Mouse (Mus musculus) spleen, adult 18-20 months (tissue): ENCODE data around the gene Wipf2.

Experiments used
- DNase-seq, 2 experiments: peaks; one replicate each; pipeline ENCODE4 v3.0.0; 2022; ENCODE audit warnings: mixed read lengths in 2 of 2

Gene Wipf2

DNA sequence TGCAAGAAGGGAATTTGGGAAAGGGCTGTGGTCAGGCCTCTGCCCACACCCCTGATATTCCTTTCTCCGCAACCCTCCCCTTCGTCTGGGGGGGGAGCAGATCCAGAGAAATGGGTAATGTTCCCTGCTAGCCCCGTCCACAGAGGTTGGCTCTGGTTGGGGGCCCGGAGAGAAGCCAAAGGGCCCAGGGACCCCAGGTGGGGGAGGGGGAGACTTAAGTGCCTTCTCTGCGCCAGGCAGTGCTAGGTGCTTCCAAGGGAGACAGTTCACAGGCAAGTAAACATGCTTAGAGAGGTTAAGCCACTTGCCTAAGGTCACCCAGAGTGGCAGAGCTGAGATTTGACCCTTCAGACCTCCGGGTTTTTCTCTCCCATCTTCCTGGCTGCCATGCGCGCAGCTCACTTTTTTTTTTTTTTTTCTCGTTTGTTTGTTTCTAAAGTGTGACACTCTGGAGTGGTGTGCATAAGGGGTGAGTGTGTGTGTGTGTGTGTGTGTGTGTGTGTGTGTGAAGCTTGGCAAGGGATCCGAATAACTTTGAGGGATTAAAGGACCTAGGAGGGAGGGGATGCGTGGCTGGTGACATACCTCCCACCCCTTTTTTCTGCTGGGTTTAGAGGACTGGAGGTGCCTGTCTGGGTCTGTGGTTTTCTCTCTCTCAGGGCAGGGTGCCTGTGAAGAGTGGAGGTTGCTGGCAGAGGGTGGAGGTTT, 81.6 kb downstream of the Wipf2 start:
- DNase-seq = peak in 1 of 2 experiments; percentile 15

DNA sequence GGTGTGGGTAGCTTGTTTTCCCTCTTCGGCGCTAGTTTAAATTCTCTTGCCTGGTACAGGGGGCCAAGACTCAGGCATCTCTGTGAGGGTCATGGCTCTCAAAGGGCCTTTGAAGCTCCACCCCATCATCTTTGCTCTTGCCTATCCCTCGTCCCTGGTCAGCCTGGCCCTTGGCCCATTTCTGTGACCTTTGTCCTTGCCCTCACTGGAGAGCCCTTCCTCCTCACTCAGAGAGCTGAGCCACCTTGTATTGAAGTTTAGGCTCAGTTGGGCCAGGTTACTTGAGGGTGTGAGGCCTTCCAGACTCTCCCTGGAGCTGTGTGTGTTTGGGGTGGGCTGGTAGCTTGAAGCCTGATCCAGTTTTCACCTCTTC, 82.2 kb downstream of the Wipf2 start:
- DNase-seq = no peak

DNA sequence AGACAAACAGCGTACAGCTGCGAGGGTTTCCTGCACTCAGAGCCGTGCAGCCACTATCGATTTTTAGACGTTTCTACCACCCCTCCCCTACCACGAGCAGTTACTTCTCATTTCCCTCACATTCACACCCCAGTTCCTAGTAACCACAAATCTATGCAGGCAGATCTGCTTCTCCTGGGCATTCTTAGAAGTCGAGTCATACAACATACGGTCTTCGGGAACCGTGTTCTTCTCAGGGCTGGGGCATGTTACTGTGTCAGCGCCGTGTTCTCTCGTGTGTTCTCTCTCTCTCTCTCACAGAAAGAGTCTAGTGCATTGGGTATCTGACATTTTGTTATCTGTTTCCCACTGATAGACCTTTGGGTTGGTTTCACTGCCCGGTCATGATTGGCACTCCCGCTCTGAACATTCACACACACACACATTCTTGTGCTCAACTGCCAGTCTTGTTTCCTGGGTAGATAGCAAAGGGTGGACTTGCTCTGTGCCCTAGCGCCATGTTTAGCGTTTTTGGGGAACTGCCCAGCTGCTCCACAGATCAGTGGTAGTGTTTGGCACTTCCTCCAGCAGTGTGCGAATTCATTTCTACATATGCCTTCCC, 84.6 kb downstream of the Wipf2 start:
- no peak for DNase-seq

DNA sequence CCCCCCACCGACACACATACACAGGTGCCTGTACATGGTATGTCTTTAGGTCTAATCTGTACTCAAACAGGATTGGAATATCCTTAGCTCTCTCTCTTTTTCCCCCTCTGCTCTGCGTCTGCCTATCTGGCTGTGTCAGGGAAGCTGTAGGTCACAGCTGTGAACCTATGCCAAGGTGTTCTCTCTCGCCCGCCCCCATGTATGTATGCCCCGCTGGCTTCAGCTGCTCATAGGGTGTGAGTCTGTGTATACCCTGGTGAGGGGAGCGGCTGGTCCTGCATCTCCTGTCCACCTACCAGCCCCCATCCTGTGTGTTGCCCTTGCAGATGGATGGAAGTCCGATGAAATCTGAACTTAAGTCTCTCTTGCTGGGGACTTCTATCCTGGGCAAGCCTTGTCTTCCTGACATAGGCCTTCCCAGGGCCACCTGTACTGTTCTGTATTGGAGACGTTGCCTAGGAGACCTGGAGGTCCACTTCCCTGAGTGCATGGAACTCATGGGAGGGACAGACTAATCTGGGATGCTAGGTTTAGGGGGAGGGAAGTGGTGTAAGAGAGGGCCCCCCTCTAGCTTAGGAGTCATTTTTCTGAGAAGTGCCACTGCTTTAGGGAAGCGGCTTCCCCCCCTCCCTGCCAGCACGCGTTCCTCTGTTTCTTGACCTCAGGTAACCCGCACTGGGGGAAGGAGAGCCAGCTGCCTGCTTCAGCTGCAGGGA, 86.0 kb downstream of the Wipf2 start:
- DNase-seq = no peak

DNA sequence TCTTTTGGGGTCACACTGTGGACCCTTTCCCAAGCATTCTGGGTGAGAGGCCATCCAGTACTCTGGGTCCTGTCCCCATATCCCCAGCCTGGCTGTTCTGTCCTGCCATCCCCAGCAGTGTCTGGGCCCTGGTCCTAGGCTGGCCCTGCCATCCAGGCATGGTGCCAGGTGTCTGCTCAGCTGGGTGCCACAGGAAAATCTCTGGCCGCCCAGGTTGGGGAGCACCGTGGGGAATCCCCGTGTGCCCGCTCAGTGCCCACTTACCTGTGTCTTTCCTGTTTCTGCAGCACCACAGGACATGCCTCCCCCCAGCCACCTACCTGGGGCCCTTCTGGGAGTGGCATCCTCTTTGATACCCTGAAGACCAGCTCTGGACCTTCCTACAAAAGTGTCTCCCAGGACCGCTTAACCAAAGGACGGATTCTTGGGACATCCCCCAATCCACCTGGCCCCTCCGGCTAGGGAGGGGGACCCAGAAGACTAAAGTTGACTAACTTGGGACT, 86.6 kb downstream of the Wipf2 start:
- DNase-seq = no peak

DNA sequence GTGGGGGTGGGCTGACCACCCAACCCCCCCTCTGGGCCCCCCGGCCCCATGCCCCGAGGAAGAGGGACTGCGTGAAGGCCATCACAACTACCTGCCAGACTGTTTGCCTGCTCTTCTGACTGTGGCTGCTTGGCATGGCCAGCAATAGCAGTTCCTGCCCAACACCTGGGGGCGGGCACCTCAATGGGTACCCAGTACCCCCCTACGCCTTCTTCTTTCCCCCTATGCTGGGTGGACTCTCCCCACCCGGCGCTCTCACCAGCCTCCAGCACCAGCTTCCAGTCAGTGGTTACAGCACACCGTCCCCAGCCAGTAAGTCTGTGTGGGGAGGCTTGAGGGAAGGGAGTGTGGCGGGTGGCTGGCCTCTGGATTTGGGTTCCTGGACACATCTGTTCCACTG, 87.0 kb downstream of the Wipf2 start:
- no peak for DNase-seq

DNA sequence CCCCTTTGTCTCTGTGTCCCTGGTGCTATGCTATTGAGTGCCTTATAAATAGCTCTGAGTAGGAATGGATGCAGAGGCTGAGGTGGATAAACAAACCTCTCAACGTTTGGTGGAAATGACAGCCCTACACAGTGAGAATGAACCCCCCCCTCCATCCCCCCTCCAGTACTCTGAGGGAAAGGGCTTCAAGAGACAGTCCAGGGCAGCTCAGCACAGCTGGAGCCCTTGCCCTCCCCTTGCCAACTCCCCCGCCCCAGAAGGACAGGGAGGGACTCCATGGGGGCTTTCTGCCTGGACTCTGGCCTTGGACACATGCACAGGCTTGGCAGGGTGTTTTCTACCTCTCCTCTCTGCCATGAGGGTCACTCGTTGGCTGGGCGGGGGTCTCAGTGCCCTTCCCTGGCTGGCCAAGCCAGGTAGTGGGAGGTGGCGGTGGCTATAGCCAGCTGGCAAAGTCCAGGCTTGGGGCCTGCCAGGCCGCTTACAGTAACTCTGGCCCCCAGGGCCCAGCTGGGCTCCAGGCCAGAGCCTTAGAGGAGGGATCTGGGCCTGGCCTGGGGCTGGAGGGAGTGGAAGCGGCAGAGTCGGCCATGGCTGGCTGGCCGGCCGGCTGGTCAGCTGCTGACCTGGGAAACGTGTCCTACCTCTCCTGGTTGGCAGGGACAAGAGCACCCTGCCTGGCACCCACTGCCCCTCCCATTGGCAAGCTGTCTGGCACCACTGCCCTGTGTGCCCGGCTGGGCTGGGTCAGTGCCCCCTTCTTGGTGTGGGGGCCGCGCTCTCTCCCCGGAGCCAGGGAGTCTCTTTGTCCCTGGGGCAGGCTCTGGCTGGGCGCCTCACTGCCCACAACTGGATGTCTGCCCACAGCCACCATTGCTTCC, 87.8 kb downstream of the Wipf2 start:
- DNase-seq = no peak

DNA sequence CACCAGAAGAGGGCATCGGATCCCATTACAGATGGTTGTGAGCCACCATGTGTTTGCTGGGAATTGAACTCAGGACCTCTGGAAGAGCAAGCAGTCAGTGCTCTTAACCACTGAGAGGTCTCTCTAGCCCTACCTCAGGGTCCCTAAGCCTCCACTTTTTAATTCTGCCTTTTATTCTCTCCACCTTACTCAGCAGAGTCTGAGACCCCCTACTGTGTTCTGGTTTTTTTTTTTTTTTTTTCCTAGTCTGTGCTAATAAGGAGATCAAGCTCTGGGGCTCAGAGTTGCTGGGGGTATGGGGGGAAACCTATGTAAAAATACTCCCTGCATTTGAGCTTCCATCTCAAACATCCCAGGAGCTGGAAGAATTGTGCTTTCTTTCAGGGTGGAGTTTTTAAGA, 88.7 kb downstream of the Wipf2 start:
- DNase-seq = no peak

DNA sequence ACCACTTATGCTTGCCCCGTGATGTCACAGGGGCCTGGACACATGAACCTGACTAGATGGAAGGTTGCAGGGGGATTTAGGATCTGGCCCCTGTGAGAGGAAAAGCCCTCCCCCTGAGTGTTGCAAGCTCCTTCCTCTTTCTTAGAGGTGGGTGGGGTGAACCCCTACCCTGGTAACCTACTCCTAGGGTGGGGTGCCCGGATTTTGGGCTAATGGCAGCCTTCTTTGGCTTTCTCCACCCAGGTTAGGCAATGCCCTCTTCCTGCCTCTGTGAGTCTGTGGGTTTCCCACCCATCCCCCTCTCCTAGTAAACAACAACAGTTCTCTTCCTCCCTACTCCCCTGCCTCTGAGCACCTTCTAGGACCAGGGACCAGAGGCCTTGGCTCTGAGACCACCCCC, 89.3 kb downstream of the Wipf2 start:
- DNase-seq = no peak

DNA sequence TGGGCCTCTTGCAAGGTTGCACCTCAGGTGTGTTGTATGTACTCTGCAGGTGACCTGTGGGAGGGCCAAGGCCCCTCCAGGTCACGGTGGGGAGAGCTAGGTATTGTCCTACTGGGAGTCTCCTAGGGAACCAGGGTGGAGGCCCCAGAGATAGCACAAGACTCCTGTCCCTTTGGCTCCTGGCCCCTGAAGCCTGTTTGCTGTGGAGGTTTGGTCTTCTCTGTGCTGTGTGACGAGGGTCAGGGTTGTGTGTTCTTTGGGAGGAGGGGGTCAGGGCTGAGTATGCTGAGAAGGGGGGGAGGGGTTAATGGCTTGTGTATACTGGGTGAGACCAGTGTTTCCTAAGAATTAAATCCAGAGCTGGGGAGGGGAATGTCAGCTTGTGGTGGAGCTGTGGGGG, 89.9 kb downstream of the Wipf2 start:
- DNase-seq = no peak

DNA sequence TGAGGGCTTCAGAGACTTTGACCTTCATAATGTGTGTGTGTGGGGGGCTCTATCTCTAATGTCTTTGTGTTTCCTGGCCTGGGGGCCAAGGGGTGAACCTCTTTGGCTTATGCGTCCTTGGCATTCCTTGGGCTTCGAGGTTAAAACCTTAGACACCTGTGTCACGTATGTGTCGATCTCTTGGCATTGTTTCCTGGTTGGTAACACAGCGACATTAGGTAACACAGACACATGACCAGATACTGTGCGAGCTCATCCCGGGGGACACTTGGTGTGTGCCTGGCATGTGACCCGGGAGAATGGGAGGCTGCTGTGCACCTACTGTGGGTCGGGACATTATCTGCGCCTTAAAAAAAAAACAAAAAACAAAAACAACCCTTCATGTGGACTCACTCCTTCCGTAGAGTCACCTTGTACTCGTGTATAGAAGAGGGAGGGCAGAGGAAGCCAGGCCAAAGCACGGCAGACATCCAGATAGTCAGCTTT, 90.4 kb downstream of the Wipf2 start:
- DNase-seq = no peak

DNA sequence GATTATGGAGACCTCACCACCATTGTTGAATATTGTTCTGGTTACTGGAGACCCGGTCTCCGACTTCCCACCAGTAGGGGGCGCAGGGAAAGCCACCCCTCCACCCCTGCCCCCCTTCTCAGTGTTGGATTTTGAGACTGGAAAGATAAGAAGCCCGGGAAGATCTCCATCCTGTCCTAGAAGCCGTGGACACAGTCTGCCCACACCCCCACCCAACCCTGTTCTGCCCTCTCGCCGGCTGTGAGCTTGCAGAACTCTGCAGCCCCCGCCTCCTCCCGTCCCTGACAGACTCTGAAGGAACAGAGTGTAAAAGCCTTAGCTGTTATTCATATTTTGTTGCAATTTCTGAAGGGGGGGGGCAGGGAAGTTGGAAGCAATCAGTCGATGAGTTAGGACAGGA, 90.9 kb downstream of the Wipf2 start:
- DNase-seq = peak in 1 of 2 experiments; percentile 65
